Mouse (Mus musculus) heart, postnatal 0 days (tissue): Measurements from ENCODE around the gene Slc6a17.

Source experiments
- CTCF ChIP-seq: IDR thresholded peaks from 2 replicates; pipeline ENCODE4 v1.5.1; 2016; ENCODE audit warnings: antibody characterized with exemption, control low read depth, low read depth
- EP300 ChIP-seq: IDR thresholded peaks from 2 replicates; pipeline ENCODE4 v1.6.1; 2016; ENCODE audit warnings: antibody characterized with exemption, low read depth

GRCm38 (mm10) chr3:107483290-107483689, 34.5 kb downstream of the Slc6a17 start:
- TF ChIP-seq CTCF (peak; percentile 72), EP300 (0 out of 2 replicates have a peak, but pooled peaks have one; percentile 31)
